Mouse (Mus musculus) erythroblast, embryonic 14.5 days (primary cell): ENCODE results near the gene Gm4131.

Source experiments
- GATA1 ChIP-seq: IDR thresholded peaks from 2 replicates; pipeline ENCODE4 v1.6.1; 2012; ENCODE audit warnings: low read length, inconsistent platforms, mixed read lengths
- TAL1 ChIP-seq: IDR thresholded peaks from 3 replicates; pipeline ENCODE4 v1.6.1; 2012; ENCODE audit warnings: low read length, inconsistent platforms, mixed read lengths

- TF ChIP-seq GATA1 (no peak), TAL1 (no peak)
Observed at GRCm38 (mm10) chr14:62546746-62547145, 20.0 kb downstream of the Gm4131 start.
